Mouse (Mus musculus) cerebellum, adult 9-11 months (tissue): ENCODE results near the gene Foxp4.
A peak's percentile ranks its signal among the peaks of the same experiment; 100 is the strongest.

Experiments used
- DNase-seq: peaks from one replicate; pipeline ENCODE4 v3.0.0; 2022

Foxp4 gene

GRCm38 (mm10) chr17:47850639-47851314 is 73.7 kb downstream of the Foxp4 start:
- no peak for DNase-seq

- no peak for DNase-seq
Measured at GRCm38 (mm10) chr17:47850035-47850434, 74.4 kb downstream of the Foxp4 start.

GRCm38 (mm10) chr17:47847985-47848384 is 76.5 kb downstream of the Foxp4 start:
- DNase-seq, result no peak

- no peak for DNase-seq
Measured at GRCm38 (mm10) chr17:47845609-47846008, 78.8 kb downstream of the Foxp4 start.

- DNase-seq, result no peak
Measured at GRCm38 (mm10) chr17:47843465-47843864, 81.0 kb downstream of the Foxp4 start.

- peak; percentile 26 for DNase-seq
Measured at GRCm38 (mm10) chr17:47841931-47842623, 82.4 kb downstream of the Foxp4 start.

- no peak for DNase-seq
Measured at GRCm38 (mm10) chr17:47841521-47841920, 82.9 kb downstream of the Foxp4 start.

GRCm38 (mm10) chr17:47837808-47838207 is 86.6 kb downstream of the Foxp4 start:
- DNase-seq, result no peak

GRCm38 (mm10) chr17:47834482-47834767 is 90.0 kb downstream of the Foxp4 start, which contains the start of gene Mdfi:
Gene Mdfi, minus strand, starts transcription at chr17:47834691.
- DNase-seq, result no peak

- no peak for DNase-seq
Measured at GRCm38 (mm10) chr17:47833628-47834481, 90.6 kb downstream of the Foxp4 start.

- DNase-seq, result no peak
Measured at GRCm38 (mm10) chr17:47833029-47833627, 91.3 kb downstream of the Foxp4 start.

- DNase-seq, result no peak
Measured at GRCm38 (mm10) chr17:47832501-47833028, 91.9 kb downstream of the Foxp4 start.

- DNase-seq, result no peak
Measured at GRCm38 (mm10) chr17:47831772-47832171, 92.7 kb downstream of the Foxp4 start.

- no peak for DNase-seq
Measured at GRCm38 (mm10) chr17:47831161-47831560, 93.3 kb downstream of the Foxp4 start.

- no peak for DNase-seq
Measured at GRCm38 (mm10) chr17:47821339-47821738, 103.1 kb downstream of the Foxp4 start.

- no peak for DNase-seq
Measured at GRCm38 (mm10) chr17:47818038-47818725, 106.3 kb downstream of the Foxp4 start.
